Mouse (Mus musculus) small intestine, adult 2 months (tissue): ENCODE results near the gene Gpr183.

ENCODE experiments used
- CTCF ChIP-seq: fragments of 200-500 bp; IDR thresholded peaks from 2 replicates; pipeline ENCODE4 v1.5.1; 2012; ENCODE audit warnings: low read depth, mild to moderate bottlenecking, control low read depth, inconsistent platforms, low read length, moderate library complexity, mixed read lengths; ENCODE audit not compliant: insufficient replicate concordance, insufficient read length; ENCODE audit errors: extremely low read depth
- POLR2A ChIP-seq: fragments of 200-500 bp; IDR thresholded peaks from 2 replicates; pipeline ENCODE4 v1.6.1; 2012; ENCODE audit warnings: low read depth, mild to moderate bottlenecking, control low read depth, inconsistent platforms, low read length, moderate library complexity

- TF ChIP-seq POLR2A (no peak), CTCF (no peak)
These were observed 26.5 kb downstream of the Gpr183 start for GRCm38 (mm10) chr14:121938256-121939191.
